Mouse (Mus musculus) layer of hippocampus, adult 2 months (tissue): ENCODE results near the gene Mrps15. TPM values are rescaled to one million over a fixed set of nuclear protein-coding genes. Genes with fewer than 3 reads are reported as not detected.
A peak's percentile ranks its signal among the peaks of the same experiment; 100 is the strongest.
"Not testable (repeated sequence)": the region's sequence is repeated elsewhere in the genome, so short reads cannot be mapped to it uniquely, and the experiment has no call there.

ENCODE experiments used
- DNase-seq, 2 experiments: peaks; one replicate each; pipeline ENCODE4 v3.0.0; 2022; ENCODE audit warnings: low spot score in 2 of 2
- H3K27ac ChIP-seq: fragments of 200-600 bp; 2 replicates; pipeline ENCODE4 v1.8.1; 2022
- H3K4me3 ChIP-seq: fragments of 200-600 bp; 2 replicates; pipeline ENCODE4 v1.8.1; 2022; ENCODE audit warnings: mild to moderate bottlenecking
- CTCF ChIP-seq: fragments of 200-600 bp; conservative IDR thresholded peaks from 2 replicates; pipeline ENCODE4 v1.8.1; 2022; ENCODE audit warnings: antibody characterized with exemption, mild to moderate bottlenecking, moderate library complexity
- total RNA-seq, 2 experiments: library from RNA; stranded (reverse); gene quantifications; 2 replicates each; pipeline ENCODE4 v1.2.3; 2021

Gene Mrps15
- total RNA-seq, 2 experiments from 2014 or later, result 46.2 to 48.6 TPM

DNA sequence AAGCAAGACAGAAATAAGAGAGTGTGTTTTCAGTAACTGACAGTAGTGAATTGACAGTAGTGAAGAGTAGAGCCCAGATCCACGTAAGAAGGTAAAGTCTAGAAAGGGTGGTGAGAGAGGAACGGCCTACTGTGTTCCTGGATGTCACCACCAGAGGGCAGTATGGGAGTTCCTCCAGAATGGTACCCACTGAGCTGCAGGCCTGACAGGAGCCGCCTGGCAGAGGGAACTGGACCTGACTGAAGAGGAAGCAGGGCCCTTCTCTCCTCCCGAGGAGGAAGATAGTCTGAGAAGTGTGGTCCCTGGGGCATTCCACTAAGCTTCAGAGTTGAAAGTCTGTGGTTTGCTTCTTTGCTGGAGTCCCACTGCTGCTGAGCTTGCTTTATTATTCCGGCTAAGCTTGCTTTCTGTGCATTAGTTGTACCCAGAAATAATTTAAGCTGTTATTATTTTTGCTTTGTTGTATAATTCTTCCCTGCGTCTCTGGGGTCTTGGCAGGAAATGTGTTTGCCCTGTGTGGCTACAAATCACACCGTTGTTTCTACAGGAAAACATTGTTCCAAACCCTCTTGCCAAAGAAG is 39.4 kb downstream of the Mrps15 start:
- Histone ChIP-seq H3K4me3 (no peak overlapping the region), H3K27ac (peak overlapping the region; percentile 73)
- peak; percentile 90 for TF ChIP-seq CTCF
- DNase-seq, result peak; percentile 78 to 82

GRCm38 (mm10) chr4:126090101-126090847 is 43.5 kb downstream of the Mrps15 start:
- no peak for TF ChIP-seq CTCF
- H3K4me3 ChIP-seq, result no peak overlapping the region
- DNase-seq, result no peak
- H3K27ac ChIP-seq, result no peak overlapping the region

DNA sequence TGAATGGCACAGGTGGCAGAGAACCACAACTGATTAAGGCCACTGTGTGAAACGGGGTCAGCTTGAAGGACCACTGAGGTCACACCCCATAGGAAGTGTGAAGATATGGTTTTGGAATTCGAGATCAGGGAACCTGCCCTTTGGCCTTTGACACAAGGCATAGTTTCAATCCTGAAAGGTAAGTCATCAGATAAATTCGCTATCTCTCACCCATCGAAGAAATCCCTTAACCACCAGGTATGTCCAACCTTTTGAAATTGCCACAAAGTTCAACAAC is 44.1 kb downstream of the Mrps15 start:
- Histone ChIP-seq H3K4me3 (no peak overlapping the region), H3K27ac (no peak overlapping the region)
- DNase-seq, result no peak
- TF ChIP-seq CTCF, result no peak

GRCm38 (mm10) chr4:126091873-126092272 is 45.1 kb downstream of the Mrps15 start:
- TF ChIP-seq CTCF, result no peak

GRCm38 (mm10) chr4:126095622-126096430 is 49.1 kb downstream of the Mrps15 start:
- peak; percentile 33; the same call in 1 of the 2 replicates for TF ChIP-seq CTCF

More at GRCm38 (mm10) chr4:126091873-126092272, 45.1 kb downstream of the Mrps15 start:
- no peak overlapping the region for H3K4me3 ChIP-seq
- no peak for DNase-seq
- H3K27ac ChIP-seq, result no peak overlapping the region

DNA sequence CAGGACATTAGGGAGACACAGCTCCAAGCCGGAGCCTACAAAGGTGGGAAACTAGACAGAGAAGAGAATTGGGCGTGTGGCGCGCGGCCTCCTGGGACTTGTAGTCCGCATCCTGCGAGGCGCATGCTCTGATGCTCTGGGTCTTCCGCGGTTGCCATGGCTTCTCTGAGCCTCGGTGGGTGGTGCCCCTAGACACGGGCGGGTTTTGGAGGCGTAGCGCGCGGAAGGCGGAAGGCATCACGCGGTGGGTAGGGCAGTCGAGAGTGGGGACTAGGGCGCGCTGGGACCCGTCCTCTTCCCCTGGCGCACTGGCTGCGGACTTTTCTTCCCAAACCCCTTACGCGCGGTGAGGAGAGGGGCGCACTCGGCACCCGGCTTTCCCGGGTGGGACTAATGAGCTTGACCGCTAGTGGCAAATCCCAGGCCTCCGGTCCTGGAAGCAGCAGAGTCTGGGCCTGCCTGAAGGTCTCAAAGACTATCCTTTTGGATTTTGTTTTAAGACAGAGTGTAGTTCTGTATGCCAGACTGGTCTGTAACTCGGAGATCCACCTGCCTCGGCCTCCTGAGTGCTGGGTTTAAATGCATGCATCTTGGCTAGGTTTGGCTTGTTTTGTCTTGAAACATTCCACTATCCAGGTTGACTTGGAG is 49.9 kb downstream of the Mrps15 start, which contains the start of gene Lsm10:
TSS of gene Lsm10 (plus strand) at position 160 of the 648 bp plus-strand sequence.
- TF ChIP-seq CTCF, result no peak
- DNase-seq, result peak; percentile 94 to 98
- H3K27ac ChIP-seq, result peak within 1 kb of the TSS; percentile 95
- peak within 1 kb of the TSS; percentile 93 for H3K4me3 ChIP-seq

More at GRCm38 (mm10) chr4:126095622-126096430, 49.1 kb downstream of the Mrps15 start:
- peak overlapping the region; percentile 93; the same call in 1 of the 2 replicates for H3K4me3 ChIP-seq
- not testable (repeated sequence) for DNase-seq, H3K27ac ChIP-seq

- Histone ChIP-seq H3K4me3 (no peak overlapping the region), H3K27ac (no peak overlapping the region)
- DNase-seq, result no peak
- no peak for TF ChIP-seq CTCF
Observed at GRCm38 (mm10) chr4:126097711-126098253, 51.1 kb downstream of the Mrps15 start.

GRCm38 (mm10) chr4:126099365-126099764 is 52.6 kb downstream of the Mrps15 start:
- Histone ChIP-seq H3K4me3 (no peak overlapping the region), H3K27ac (0 out of 2 replicates have a peak overlapping the region, but pooled peaks have one; percentile 21)
- DNase-seq, result no peak
- no peak for TF ChIP-seq CTCF

- TF ChIP-seq CTCF, result no peak
- no peak overlapping the region for H3K27ac ChIP-seq
- H3K4me3 ChIP-seq, result no peak overlapping the region
- no peak for DNase-seq
Observed at GRCm38 (mm10) chr4:126100764-126101163, 54.0 kb downstream of the Mrps15 start.

DNA sequence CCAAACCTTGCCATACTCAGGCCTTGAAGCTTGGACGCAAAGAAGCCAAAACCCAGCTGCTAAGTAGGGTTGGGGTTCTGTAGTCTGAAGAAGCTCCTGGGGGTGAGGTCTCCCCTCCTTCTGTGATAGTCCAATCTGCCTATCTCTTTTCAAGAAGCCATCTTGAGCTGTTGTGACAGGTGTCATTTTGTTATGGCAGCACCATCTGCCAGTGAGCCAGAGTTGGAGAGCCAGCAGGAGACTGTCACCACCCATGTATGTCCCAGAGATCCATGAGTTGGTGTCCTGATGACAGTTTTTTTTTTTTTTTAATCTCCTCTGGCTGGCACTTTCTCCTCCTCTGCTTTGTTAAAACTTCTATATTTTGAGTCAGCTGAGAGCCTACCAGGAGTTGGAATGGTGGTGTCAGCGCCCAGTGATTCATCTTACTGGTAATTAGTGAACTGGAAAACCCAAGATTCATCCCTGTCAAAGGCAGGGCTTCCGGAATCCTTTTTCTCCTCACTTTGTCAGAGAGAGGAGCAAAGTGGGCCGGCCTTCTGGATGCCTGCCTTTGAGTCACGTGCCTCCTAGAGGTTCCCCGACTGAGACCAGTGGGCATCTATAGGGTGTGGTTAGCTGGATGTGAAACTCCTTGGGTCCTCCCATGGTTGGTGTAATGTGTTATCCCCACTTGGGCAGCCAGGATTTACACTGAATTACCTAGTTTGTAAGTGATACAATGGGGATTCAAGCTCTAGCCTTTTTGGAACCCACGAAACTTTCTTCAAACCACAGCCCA is 55.5 kb downstream of the Mrps15 start:
- TF ChIP-seq CTCF, result no peak
- peak in 1 of 2 experiments; percentile 69 for DNase-seq
- Histone ChIP-seq H3K4me3 (no peak overlapping the region), H3K27ac (peak overlapping the region; percentile 93)

GRCm38 (mm10) chr4:126103057-126103581 is 56.4 kb downstream of the Mrps15 start:
- H3K4me3 ChIP-seq, result peak overlapping the region; percentile 58
- no peak for TF ChIP-seq CTCF
- peak overlapping the region; percentile 93 for H3K27ac ChIP-seq
- DNase-seq, result peak; percentile 71 to 83
